Mouse (Mus musculus) midbrain, embryonic 12.5 days (tissue): ENCODE data around the gene Fgfr2. TPM values are rescaled to one million over a fixed set of nuclear protein-coding genes. Genes with fewer than 3 reads are reported as not detected.

Experiments used
- ATAC-seq: fragments of 200-750 bp; cut with Nextera tagmentation; 2 replicates; pipeline ENCODE4 v1.8.0; 2017; ENCODE audit warnings: low read depth, moderate TSS enrichment, moderate library complexity; ENCODE audit not compliant: low FRiP score
- H3K27ac ChIP-seq: fragments of 300-500 bp; sonication (generic); replicated peaks from 2 replicates; pipeline ENCODE4 v1.5.1; 2016; ENCODE audit warnings: mild to moderate bottlenecking
- H3K27me3 ChIP-seq: fragments of 300-500 bp; sonication (generic); 2 replicates; pipeline ENCODE4 v1.6.1; 2016; ENCODE audit warnings: mild to moderate bottlenecking
- H3K36me3 ChIP-seq: fragments of 300-500 bp; sonication (generic); 2 replicates; pipeline ENCODE4 v1.6.1; 2016
- H3K4me1 ChIP-seq: fragments of 300-500 bp; sonication (generic); 2 replicates; pipeline ENCODE4 v1.6.1; 2016
- H3K4me2 ChIP-seq: fragments of 300-500 bp; sonication (generic); replicated peaks from 2 replicates; pipeline ENCODE4 v1.6.1; 2016; ENCODE audit warnings: mild to moderate bottlenecking, moderate library complexity
- H3K4me3 ChIP-seq: fragments of 300-500 bp; sonication (generic); 2 replicates; pipeline ENCODE4 v1.5.1; 2016; ENCODE audit warnings: mild to moderate bottlenecking
- H3K9ac ChIP-seq: fragments of 300-500 bp; sonication (generic); replicated peaks from 2 replicates; pipeline ENCODE4 v1.6.1; 2016; ENCODE audit warnings: mild to moderate bottlenecking, moderate library complexity
- H3K9me3 ChIP-seq: fragments of 300-500 bp; sonication (generic); 2 replicates; pipeline ENCODE4 v1.6.1; 2016; ENCODE audit warnings: mild to moderate bottlenecking
- WGBS: fragments of 180-500 bp; shearing (Covaris S2); methylation state at CpG from one replicate; pipeline ENCODE4 v1.1.7; 2016; 5-methylcytosine and 5-hydroxymethylcytosine counted together
- polyA plus RNA-seq: library from polyadenylated mRNA; unstranded; fragments of >200 nt; fragmentation: Nextera tagmentation; extraction: Ambion mirVana; gene quantifications from 2 replicates; pipeline ENCODE4 v1.2.1, GENCODE M21; 2016

Gene Fgfr2
- polyA plus RNA-seq, 1 experiment from 2014 or later = 96.5 TPM

DNA sequence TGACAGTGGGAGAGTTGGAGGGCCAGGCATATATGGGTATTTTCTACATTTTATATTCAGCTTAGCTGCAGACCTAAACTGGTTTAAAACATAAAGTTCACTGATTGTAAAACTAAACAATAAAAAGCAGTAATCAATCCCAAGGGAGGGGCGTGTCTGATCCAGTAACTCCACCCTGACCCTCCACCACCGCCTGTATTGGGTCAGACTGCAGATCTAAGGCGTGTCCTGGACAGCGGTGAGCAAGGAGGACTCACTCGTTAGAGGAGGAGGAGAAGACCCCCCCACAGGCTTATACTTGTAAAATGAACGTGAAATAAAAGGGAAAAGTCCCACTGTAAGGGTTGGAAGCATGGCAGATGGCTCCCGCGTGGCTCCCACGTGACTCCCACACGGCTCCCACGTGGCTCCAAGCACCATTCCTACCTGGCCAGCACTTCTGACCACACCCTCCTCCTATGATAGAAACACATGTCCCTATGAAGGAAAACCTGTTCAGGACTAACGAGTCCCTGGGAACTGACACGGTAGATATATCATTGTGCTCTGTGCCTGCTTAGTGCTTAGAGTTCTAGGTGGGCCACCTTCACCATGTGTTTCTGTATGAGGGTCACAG, 2131.9 kb downstream of the Fgfr2 start:
- no peak overlapping the region for H3K9ac ChIP-seq

DNA sequence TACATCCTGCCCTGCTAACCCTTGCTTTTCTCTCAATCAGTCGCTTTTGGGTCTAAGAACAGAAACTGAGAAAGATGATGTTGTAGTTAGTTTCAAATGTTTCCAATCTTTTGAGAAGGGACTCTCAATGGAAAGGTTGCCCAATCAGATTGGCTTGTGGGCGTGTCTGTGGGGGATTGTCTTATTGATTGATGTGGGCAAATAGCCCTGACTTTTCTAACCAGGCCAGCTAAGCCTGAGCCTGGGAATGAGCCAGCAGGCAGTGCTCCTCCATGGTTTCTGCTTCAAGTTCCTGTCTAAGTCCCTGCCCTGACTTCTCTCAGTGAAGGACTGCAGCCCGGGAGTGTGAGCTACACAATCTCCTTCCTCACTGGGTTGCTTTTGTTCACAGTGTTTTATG, 2133.8 kb downstream of the Fgfr2 start:
- Histone ChIP-seq H3K36me3 (no peaks in the 10 kb centered on the region), H3K4me1 (no peaks in the 10 kb centered on the region), H3K27ac (no peak overlapping the region), H3K4me3 (no peak overlapping the region), H3K9me3 (no peaks in the 10 kb centered on the region), H3K9ac (no peak overlapping the region), H3K4me2 (no peak overlapping the region), H3K27me3 (no peaks in the 10 kb centered on the region)
- WGBS = 45% methylated on average over 3 of the region's 3 CpGs
- ATAC-seq = no peak

More for the DNA sequence above, 2131.9 kb downstream of the Fgfr2 start:
- no peak overlapping the region for H3K4me3 ChIP-seq
- ATAC-seq = no peak
- WGBS = 83% methylated on average over 13 of the region's 13 CpGs
- H3K9me3 ChIP-seq = 0 out of 2 replicates have a peak, but pooled peaks cover 3% of the 10 kb centered on the region
- H3K27ac ChIP-seq = no peak overlapping the region
- H3K4me1 ChIP-seq = no peaks in the 10 kb centered on the region
- no peaks in the 10 kb centered on the region for H3K27me3 ChIP-seq
- no peaks in the 10 kb centered on the region for H3K36me3 ChIP-seq
- no peak overlapping the region for H3K4me2 ChIP-seq

DNA sequence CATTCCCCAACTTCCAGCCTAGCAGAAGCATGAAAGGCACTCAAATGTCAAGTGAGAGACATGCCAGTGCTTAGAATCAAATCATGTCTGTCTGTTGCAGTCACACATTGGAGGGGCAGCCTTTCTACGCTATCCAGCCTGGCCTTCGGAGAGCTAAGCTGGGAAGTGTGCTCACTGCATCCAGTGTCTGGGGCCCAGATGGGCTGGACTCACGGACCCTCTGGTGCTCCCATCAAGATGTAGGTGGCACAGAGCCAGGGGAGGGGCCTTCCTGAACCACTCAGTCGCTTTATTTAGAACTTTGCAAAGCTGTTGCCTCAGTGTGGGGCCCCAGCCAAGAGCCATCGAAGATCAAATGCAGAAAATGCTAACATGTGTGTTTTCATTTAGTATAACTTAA, 2135.0 kb downstream of the Fgfr2 start:
- Histone ChIP-seq H3K4me1 (no peaks in the 10 kb centered on the region), H3K36me3 (no peaks in the 10 kb centered on the region)
- WGBS = 85% methylated on average over 5 of the region's 5 CpGs

DNA sequence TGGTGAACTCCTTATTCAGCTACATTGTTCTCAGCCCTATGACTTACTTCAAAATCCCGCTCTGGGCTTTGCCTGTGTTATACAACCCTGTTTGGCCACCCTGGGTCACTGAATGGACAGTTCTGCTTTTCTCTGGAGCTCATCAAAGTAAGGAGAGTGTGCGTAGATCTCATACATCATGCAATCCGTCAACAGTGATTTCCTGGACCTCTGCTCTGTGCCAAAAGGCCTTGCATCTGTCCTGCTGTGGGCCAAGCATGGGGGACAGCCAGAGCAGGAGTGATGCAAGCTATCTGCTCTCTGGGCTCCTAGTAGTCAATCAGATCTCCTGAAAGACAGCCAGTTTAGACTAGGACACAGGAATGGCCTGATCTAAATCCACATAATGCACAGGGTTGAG, 2137.4 kb downstream of the Fgfr2 start:
- no peak overlapping the region for H3K9ac ChIP-seq
- H3K9me3 ChIP-seq = no peaks in the 10 kb centered on the region
- no peak overlapping the region for H3K27ac ChIP-seq
- no peaks in the 10 kb centered on the region for H3K27me3 ChIP-seq
- no peaks in the 10 kb centered on the region for H3K36me3 ChIP-seq
- H3K4me1 ChIP-seq = no peaks in the 10 kb centered on the region
- no peak overlapping the region for H3K4me3 ChIP-seq
- no peak overlapping the region for H3K4me2 ChIP-seq
- WGBS = 85% methylated on average over 3 of the region's 3 CpGs
- ATAC-seq = no peak

More for the DNA sequence above, 2135.0 kb downstream of the Fgfr2 start:
- ATAC-seq = no peak
- no peak overlapping the region for H3K27ac ChIP-seq
- H3K9me3 ChIP-seq = no peaks in the 10 kb centered on the region
- no peak overlapping the region for H3K4me3 ChIP-seq
- H3K27me3 ChIP-seq = no peaks in the 10 kb centered on the region
- H3K4me2 ChIP-seq = no peak overlapping the region
- H3K9ac ChIP-seq = no peak overlapping the region

DNA sequence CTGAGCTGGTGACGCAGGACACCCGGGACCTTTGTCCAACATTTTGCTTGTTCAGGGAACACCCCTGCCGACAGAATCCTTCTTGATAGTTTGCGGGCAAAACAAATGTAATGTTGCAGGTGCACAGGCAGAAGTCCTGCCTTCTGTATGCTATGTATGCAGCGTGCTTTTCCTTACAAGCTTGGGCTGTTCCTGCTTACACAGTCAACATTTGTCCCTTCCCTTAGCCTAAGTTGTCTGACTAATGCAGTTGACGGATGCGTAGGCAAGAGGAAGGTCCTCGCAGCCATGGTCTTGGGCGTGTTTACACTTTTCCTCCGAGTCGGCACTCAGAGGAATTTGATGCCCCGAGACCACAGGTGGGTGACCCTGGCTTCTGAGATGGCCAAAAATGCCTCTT, 2138.0 kb downstream of the Fgfr2 start:
- no peaks in the 10 kb centered on the region for H3K27me3 ChIP-seq
- no peak overlapping the region for H3K9ac ChIP-seq
- no peaks in the 10 kb centered on the region for H3K36me3 ChIP-seq
- H3K27ac ChIP-seq = no peak overlapping the region
- ATAC-seq = no peak
- H3K4me1 ChIP-seq = no peaks in the 10 kb centered on the region
- H3K4me2 ChIP-seq = no peak overlapping the region
- 90% methylated on average over 12 of the region's 12 CpGs for WGBS
- H3K4me3 ChIP-seq = no peak overlapping the region
- no peaks in the 10 kb centered on the region for H3K9me3 ChIP-seq

DNA sequence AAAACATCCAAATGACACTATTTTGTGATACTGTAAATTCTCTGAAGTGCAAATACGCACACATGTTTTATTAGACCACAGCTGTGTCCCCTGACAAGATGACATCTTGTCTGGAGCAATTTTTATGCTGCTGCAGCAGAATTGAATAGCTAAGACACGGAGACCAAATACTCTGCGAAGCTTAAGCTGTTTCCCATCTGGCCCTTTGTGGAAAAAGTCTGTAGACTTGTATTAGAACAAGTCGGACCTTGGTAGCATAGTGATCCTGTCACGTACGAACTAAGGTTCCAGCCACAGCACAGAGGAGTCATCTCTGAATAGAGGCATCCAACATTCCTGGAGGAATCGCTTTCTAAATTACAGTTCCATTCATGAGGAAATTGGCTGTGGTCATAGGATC, 2138.9 kb downstream of the Fgfr2 start:
- Histone ChIP-seq H3K4me3 (no peak overlapping the region), H3K4me1 (no peaks in the 10 kb centered on the region), H3K9ac (no peak overlapping the region), H3K27ac (no peak overlapping the region), H3K27me3 (0 out of 2 replicates have a peak, but pooled peaks cover 3% of the 10 kb centered on the region), H3K36me3 (no peaks in the 10 kb centered on the region), H3K4me2 (no peak overlapping the region), H3K9me3 (no peaks in the 10 kb centered on the region)
- ATAC-seq = no peak
- WGBS = 86% methylated on average over 7 of the region's 7 CpGs

DNA sequence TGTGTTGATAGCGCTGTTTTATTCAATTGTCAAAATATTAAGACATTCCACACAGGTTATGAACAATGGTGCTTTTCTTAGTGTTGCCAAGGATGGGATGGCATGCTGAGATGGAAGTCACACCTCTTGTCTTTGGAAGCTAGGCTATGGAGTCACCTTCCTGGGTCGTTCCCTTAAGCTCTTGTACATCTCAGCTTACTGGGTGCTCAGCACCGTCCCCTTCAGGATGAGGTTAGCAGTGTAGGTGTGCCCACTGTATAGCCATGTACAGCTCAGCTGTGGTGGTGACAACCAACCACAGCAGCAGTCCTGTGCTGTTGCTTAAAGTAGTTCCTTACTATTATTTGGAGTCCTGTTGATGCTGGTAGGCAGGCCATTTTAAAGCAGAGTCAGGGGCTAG, 2140.3 kb downstream of the Fgfr2 start:
- 78% methylated on average over 3 of the region's 3 CpGs for WGBS
- Histone ChIP-seq H3K36me3 (no peaks in the 10 kb centered on the region), H3K4me3 (no peak overlapping the region), H3K4me2 (no peak overlapping the region), H3K27ac (no peak overlapping the region), H3K27me3 (0 out of 2 replicates have a peak, but pooled peaks cover 4% of the 10 kb centered on the region), H3K4me1 (peaks cover 2% of the 10 kb centered on the region; the same call in 1 of the 2 replicates), H3K9me3 (no peaks in the 10 kb centered on the region), H3K9ac (no peak overlapping the region)
- no peak for ATAC-seq

DNA sequence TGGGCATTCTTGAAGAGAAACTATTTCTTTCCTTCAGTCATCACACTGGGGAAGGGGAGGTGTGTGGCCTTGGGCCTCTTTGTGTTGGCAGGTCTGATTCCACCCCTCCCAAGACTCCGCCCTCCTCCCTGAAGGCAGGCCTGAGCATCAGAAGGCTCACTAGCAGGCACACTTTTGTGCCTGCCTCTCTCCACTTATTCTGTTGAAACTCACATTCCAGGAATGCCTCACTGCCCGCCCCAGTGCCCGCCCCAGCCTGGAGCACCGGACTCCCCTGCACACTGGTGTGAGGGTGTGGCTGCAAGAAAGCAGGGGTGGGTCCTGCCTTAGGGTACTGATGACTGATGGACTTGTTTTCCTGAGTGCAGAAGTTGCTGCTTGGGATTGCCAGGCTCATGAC, 2140.8 kb downstream of the Fgfr2 start:
- no peak overlapping the region for H3K4me3 ChIP-seq
- 0 out of 2 replicates have a peak, but pooled peaks cover 4% of the 10 kb centered on the region for H3K27me3 ChIP-seq
- no peaks in the 10 kb centered on the region for H3K36me3 ChIP-seq
- H3K9me3 ChIP-seq = no peaks in the 10 kb centered on the region
- peaks cover 7% of the 10 kb centered on the region for H3K4me1 ChIP-seq
- no peak overlapping the region for H3K4me2 ChIP-seq
- WGBS = 46% methylated on average over 4 of the region's 4 CpGs
- H3K27ac ChIP-seq = no peak overlapping the region
- no peak overlapping the region for H3K9ac ChIP-seq
- ATAC-seq = no peak

DNA sequence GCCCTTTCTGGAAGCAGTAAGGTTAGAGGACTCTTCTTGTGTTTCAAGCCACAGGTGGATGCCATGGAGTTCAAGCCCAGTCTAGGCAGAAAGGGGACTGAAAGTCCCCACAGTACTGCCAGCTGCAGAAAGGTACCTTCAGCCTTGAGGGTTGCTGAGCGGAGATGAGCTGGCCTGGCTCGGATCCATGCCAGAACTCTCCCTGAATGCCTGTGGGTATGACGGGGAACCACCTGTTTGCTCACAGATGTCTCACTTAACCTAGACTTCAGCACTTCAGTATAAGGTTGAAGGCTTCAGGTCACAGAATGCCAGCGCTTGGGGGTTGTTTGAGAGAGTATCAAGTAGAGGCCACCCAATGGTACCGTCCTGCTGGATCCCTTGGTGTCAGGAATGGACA, 2143.0 kb downstream of the Fgfr2 start:
- 0 out of 2 replicates have a peak, but pooled peaks cover 4% of the 10 kb centered on the region for H3K27me3 ChIP-seq
- H3K4me2 ChIP-seq = no peak overlapping the region
- no peak overlapping the region for H3K9ac ChIP-seq
- 93% methylated on average over 5 of the region's 5 CpGs for WGBS
- H3K9me3 ChIP-seq = no peaks in the 10 kb centered on the region
- peaks cover 8% of the 10 kb centered on the region for H3K4me1 ChIP-seq
- no peak overlapping the region for H3K27ac ChIP-seq
- no peak overlapping the region for H3K4me3 ChIP-seq
- H3K36me3 ChIP-seq = no peaks in the 10 kb centered on the region
- ATAC-seq = no peak

DNA sequence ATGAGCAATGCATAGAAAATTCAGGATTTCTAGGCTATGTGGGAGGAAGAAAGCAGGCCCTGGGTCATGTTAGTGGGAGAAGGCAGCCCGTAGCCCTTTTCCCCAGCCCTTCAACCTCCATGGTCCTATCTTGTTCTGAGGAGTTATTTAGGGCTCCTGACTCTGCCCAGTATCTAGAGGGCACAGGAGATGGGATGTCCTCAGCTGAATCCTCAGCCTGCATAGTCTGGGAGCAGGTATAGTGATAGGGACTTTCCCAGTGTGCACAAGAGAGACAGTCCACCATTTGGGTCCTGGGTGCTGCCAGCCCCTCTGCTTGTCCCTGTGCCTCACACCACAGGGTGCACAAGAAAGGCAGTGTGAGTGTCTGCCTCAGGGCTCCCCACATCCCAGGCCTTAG, 2144.6 kb downstream of the Fgfr2 start:
- no peak overlapping the region for H3K4me2 ChIP-seq
- WGBS = 80% methylated on average over 1 of the region's 1 CpGs
- H3K9ac ChIP-seq = no peak overlapping the region
- H3K9me3 ChIP-seq = no peaks in the 10 kb centered on the region
- no peak overlapping the region for H3K4me3 ChIP-seq
- no peak for ATAC-seq
- H3K4me1 ChIP-seq = peaks cover 8% of the 10 kb centered on the region
- H3K27me3 ChIP-seq = 0 out of 2 replicates have a peak, but pooled peaks cover 4% of the 10 kb centered on the region
- H3K27ac ChIP-seq = no peak overlapping the region
- no peaks in the 10 kb centered on the region for H3K36me3 ChIP-seq

DNA sequence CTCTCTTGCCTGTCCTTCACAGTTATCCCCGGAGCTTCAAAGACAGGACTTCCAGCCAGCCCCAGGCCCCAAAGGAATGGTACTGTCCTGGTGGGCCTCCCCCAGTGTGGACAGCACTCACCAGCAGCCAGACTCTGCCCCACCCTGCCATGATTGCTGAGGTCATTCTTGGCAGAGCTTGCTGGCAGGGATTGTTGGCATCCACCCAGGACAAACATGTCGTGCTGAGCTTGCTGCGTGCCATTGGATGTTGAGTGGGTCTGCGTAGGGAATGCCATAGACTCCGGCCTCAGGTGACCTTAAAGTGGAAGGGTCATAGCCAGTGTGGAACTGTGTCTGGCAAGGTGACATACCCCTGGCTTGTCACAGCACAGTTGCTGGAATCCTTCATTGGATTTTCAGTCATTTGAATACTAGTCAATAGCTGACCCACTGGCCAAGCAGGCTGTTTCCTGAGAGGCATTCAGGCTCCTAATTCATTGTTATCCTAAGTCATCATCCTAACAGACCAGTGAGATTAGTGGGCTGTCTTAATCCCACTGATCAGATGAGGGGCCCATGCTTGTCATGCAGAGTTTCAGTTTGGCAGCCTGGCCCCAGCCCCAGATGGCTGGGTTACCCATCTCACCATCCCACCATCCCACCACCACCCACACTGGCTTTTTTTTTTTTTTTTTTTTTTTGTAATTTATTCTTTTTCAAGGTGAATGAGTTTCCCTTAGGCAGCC, 2145.2 kb downstream of the Fgfr2 start:
- no peak for ATAC-seq
- 0 out of 2 replicates have a peak, but pooled peaks cover 4% of the 10 kb centered on the region for H3K27me3 ChIP-seq
- no peaks in the 10 kb centered on the region for H3K9me3 ChIP-seq
- no peak overlapping the region for H3K9ac ChIP-seq
- no peaks in the 10 kb centered on the region for H3K36me3 ChIP-seq
- H3K4me2 ChIP-seq = no peak overlapping the region
- H3K4me3 ChIP-seq = no peak overlapping the region
- 50% methylated on average over 5 of the region's 5 CpGs for WGBS
- peaks cover 8% of the 10 kb centered on the region for H3K4me1 ChIP-seq
- no peak overlapping the region for H3K27ac ChIP-seq

DNA sequence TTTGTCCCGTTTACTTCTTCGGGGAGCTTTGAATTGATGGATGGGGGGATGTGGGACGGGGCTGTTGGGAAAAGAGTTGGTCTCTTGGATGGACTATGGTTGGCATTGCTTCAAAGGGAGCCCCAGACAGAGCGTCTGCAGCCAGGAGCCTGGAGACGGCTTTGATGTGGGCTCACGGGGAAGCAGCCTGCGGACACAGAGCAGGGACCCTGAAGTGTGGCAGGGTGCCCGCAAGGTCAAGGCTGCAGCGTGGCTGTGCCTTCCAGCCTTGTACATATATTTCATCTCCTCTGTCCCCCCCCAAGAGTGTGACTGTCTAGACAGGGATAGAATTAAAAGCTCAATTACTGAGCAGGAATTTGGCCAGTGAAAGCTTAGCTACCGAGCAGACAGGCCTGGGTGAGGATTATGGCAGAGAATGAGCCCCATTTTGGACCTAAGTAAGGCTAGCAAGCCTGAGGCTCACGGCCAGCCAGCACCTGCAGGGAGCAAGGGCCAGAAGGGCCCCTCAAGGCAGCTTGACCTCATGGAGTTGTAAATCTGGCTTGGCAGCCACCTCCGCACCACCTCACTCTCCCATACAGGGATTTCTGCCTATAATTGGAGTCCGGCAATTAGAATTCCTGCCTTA, 2146.7 kb downstream of the Fgfr2 start:
- no peaks in the 10 kb centered on the region for H3K36me3 ChIP-seq
- WGBS = 69% methylated on average over 13 of the region's 13 CpGs
- H3K9me3 ChIP-seq = no peaks in the 10 kb centered on the region
- H3K4me3 ChIP-seq = no peak overlapping the region
- no peak overlapping the region for H3K4me2 ChIP-seq
- H3K9ac ChIP-seq = no peak overlapping the region
- peaks cover 8% of the 10 kb centered on the region for H3K4me1 ChIP-seq
- ATAC-seq = no peak
- H3K27me3 ChIP-seq = 0 out of 2 replicates have a peak, but pooled peaks cover 4% of the 10 kb centered on the region
- no peak overlapping the region for H3K27ac ChIP-seq
